ENCODE assay signal across 18 mouse cellular contexts in the genomic region with DNA sequence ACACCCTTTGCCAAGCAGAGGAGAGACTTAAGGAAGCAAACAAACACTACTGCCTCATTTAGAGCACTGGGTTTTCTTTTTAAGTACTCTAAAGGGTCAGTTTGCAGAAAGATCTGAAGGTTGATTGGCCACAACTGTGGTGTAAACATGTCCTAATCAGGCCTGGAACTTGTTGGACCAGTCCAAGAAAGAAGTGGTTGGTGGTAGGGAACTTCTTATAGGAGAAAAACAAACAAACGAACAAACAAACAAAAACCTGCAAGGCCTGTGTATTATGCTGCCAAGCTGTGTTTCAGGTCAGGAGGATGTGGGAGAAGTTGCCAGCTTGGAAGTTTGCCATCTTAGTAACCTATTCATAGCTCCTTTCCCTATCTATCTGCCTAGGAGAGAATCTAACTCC.
DNase-seq lines count a peak whose midpoint lies in the region; TF ChIP-seq lines count a peak whose summit lies in the region.
"Had no signal": no experiment of that assay in that cellular context is flagged by ENCODE, and none has a peak within 500 bp of the region (broad histone marks: within the 10 kb centered on the region; RNA-seq: fewer than 3 reads in every experiment).

No protein-coding gene starts in this region.

- H3K4me1 ChIP-seq in heart, adult 2 months (ENCODE audit: control insufficient read depth, insufficient read depth, low read length), result no peaks in the 10 kb centered on the region
- H3K4me1 ChIP-seq in liver, adult 2 months (ENCODE audit: control insufficient read depth, insufficient read depth, low read length), result no peaks in the 10 kb centered on the region
- H3K4me1 ChIP-seq: hindbrain, embryonic 13.5 days had no signal

- TF ChIP-seq POLR2A in heart, adult 2 months (IDR thresholded peaks at IDR 0.05; ENCODE audit: insufficient read depth, low read depth, low read length), result no peak
- no peak for TF ChIP-seq POLR2A in liver, adult 2 months (IDR thresholded peaks at IDR 0.05; ENCODE audit: extremely low read depth, insufficient read depth, low read length)

- no peak overlapping the region for H3K4me3 ChIP-seq in heart, adult 2 months
- no peak overlapping the region for H3K4me3 ChIP-seq in liver, adult 2 months (ENCODE audit: insufficient read depth, low read depth, low read length)
- H3K4me3 ChIP-seq: hindbrain, embryonic 13.5 days had no signal

- DNase-seq in cerebellum, postnatal 14 days, result peak; percentile 20 to 23
- DNase-seq in cerebellum, adult 11 months, result no peak
- peak; percentile 9 for DNase-seq in heart, postnatal 4 days
- no peak for DNase-seq in heart, adult 2 months
- peak; percentile 6 for DNase-seq in liver, adult 2 months (ENCODE audit: extremely low read depth, low read depth, low spot score)
- DNase-seq in liver, result no peak
- DNase-seq in urinary bladder, postnatal 14 days (ENCODE audit: low spot score), result peak; percentile 32
- no peak for DNase-seq in urinary bladder, postnatal 25 days (ENCODE audit: low spot score)
- DNase-seq: adrenal gland, adult 8-10 months; cerebellum, adult 11-12 months; gastrocnemius, postnatal 14 days; heart, postnatal 36 days; kidney, postnatal 14 days; midbrain, embryonic 14.5 days; thymus, postnatal 4 days had no signal

- no peak for TF ChIP-seq EP300 in heart, adult 2 months (IDR thresholded peaks at IDR 0.05; ENCODE audit: insufficient read depth, low read depth, low read length)

- H3K36me3 ChIP-seq in heart, adult 2 months (ENCODE audit: control insufficient read depth, insufficient read depth, low read length), result no peaks in the 10 kb centered on the region
- H3K36me3 ChIP-seq in liver, adult 2 months (ENCODE audit: control insufficient read depth, insufficient read depth, low read length), result no peaks in the 10 kb centered on the region
- H3K36me3 ChIP-seq: G1E; hindbrain, embryonic 13.5 days had no signal

- H3K79me2 ChIP-seq in heart, adult 2 months (replicated peaks; ENCODE audit: control insufficient read depth, insufficient read depth, low read length), result no peaks in the 10 kb centered on the region
- no peaks in the 10 kb centered on the region for H3K79me2 ChIP-seq in liver, adult 2 months (ENCODE audit: control insufficient read depth, insufficient read depth, low read length)

- H3K27me3 ChIP-seq in heart, adult 2 months (ENCODE audit: control insufficient read depth, insufficient read depth, low read length), result no peaks in the 10 kb centered on the region
- no peaks in the 10 kb centered on the region for H3K27me3 ChIP-seq in liver, adult 2 months (ENCODE audit: control insufficient read depth, insufficient read depth, low read length)

- H3K27ac ChIP-seq in heart, adult 2 months, result no peak overlapping the region
- no peak overlapping the region for H3K27ac ChIP-seq in liver, adult 2 months (replicated peaks; ENCODE audit: insufficient read depth, low read depth, low read length)
- H3K27ac ChIP-seq: hindbrain, embryonic 13.5 days; macrophage had no signal

- 36% methylated on average over 1 of the region's 1 CpGs for WGBS in heart, adult 2 months
- WGBS in liver, adult 2 months, result 43% methylated on average over 1 of the region's 1 CpGs

- no peak overlapping the region for H3K9ac ChIP-seq in heart, adult 2 months (ENCODE audit: low read depth, low read length)
- H3K9ac ChIP-seq in liver, adult 2 months (ENCODE audit: low read depth, low read length), result no peak overlapping the region
- H3K9ac ChIP-seq: hindbrain, embryonic 13.5 days had no signal

- intact Hi-C loops in heart, adult 2 months (cut with DNase I), result no loop called here

- TF ChIP-seq CTCF in heart, adult 2 months (IDR thresholded peaks at IDR 0.05), result no peak
- TF ChIP-seq CTCF in liver, adult 2 months (IDR thresholded peaks at IDR 0.05; ENCODE audit: low read depth, low read length), result no peak

Comparison
In these comparisons a context has a peak if more than half of its experiments do, and no peak if none do; other contexts are left out.
1. DNase-seq: peak in cerebellum, postnatal 14 days (2 of 2), heart, postnatal 4 days (single experiment), liver, adult 2 months (single experiment) and urinary bladder, postnatal 14 days (single experiment); none in cerebellum, adult 11 months (single experiment), heart, adult 2 months (0 of 2), liver (single experiment) and urinary bladder, postnatal 25 days (single experiment).